Mouse (Mus musculus) intestine, postnatal 0 days (tissue): ENCODE data around the gene Reg1. TPM values are rescaled to one million over a fixed set of nuclear protein-coding genes. Genes with fewer than 3 reads are reported as not detected.
A peak's percentile ranks its signal among the peaks of the same experiment; 100 is the strongest.

ENCODE experiments used
- ATAC-seq: fragments of 200-750 bp; cut with Nextera tagmentation; 2 replicates; pipeline ENCODE4 v1.8.0; 2017; ENCODE audit warnings: mild to moderate bottlenecking, moderate TSS enrichment, moderate library complexity
- H3K27ac ChIP-seq: fragments of 300-500 bp; sonication (generic); 2 replicates; pipeline ENCODE4 v1.5.1; 2014; ENCODE audit warnings: mild to moderate bottlenecking, low read depth, low read length, moderate library complexity
- H3K27me3 ChIP-seq: fragments of 300-500 bp; sonication (generic); replicated peaks from 2 replicates; pipeline ENCODE4 v1.6.1; 2014; ENCODE audit warnings: low read length, mixed read lengths; ENCODE audit not compliant: control insufficient read depth, insufficient read depth
- H3K36me3 ChIP-seq: fragments of 300-500 bp; sonication (generic); 2 replicates; pipeline ENCODE4 v1.6.1; 2014; ENCODE audit warnings: mild to moderate bottlenecking, moderate library complexity; ENCODE audit not compliant: control insufficient read depth, insufficient read depth
- H3K4me1 ChIP-seq: fragments of 300-500 bp; sonication (generic); replicated peaks from 2 replicates; pipeline ENCODE4 v1.6.1; 2014; ENCODE audit warnings: antibody characterized with exemption, low read length, mixed read lengths; ENCODE audit not compliant: control insufficient read depth, insufficient read depth
- H3K4me2 ChIP-seq: fragments of 300-500 bp; sonication (generic); replicated peaks from 2 replicates; pipeline ENCODE4 v1.6.1; 2014; ENCODE audit warnings: low read depth, mild to moderate bottlenecking, moderate library complexity
- H3K4me3 ChIP-seq: fragments of 300-500 bp; sonication (generic); 2 replicates; pipeline ENCODE4 v1.5.1; 2014; ENCODE audit warnings: low read depth, low read length
- H3K9ac ChIP-seq: fragments of 300-500 bp; sonication (generic); 2 replicates; pipeline ENCODE4 v1.6.1; 2014; ENCODE audit warnings: mild to moderate bottlenecking, low read depth, low read length
- H3K9me3 ChIP-seq: fragments of 300-500 bp; sonication (generic); 2 replicates; pipeline ENCODE4 v1.6.1; 2016; ENCODE audit warnings: mixed run types; ENCODE audit not compliant: control insufficient read depth
- CTCF ChIP-seq: sonication (generic); IDR thresholded peaks from 2 replicates; pipeline ENCODE4 v1.5.1; 2016; ENCODE audit warnings: low read depth, mild to moderate bottlenecking, control low read depth, antibody characterized with exemption, moderate library complexity
- WGBS: fragments of 180-500 bp; shearing (Covaris S2); extraction: QIAGEN DNeasy Blood & Tissue Kit; methylation state at CpG from one replicate; pipeline ENCODE4 v1.1.7; 2014; 5-methylcytosine and 5-hydroxymethylcytosine counted together
- polyA plus RNA-seq: library from polyadenylated mRNA; unstranded; fragments of >200 nt; fragmentation: Nextera tagmentation; extraction: Ambion mirVana; gene quantifications from 2 replicates; pipeline ENCODE4 v1.2.1, GENCODE M21; 2015

The Reg1 gene
- polyA plus RNA-seq, 1 experiment from 2014 or later: 229 TPM

DNA sequence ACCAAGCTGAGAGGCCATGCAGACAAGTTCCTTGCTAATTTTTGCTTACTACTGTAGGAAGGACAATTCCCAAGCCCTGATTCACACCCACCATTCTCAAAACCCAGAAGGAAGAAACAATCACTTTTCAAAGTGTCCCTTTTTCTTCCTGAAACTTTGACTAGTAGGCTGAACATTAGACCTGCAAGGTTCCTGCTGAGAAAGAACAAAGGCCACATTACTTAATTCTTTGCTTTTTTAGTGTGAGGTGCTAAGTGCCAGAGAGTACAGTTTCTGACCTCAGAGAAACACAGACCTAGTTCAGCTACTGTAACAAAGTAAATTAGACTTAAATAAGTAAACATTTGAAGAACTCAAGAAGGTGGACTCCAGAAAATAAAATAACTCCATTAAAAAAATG, 25.9 kb downstream of the Reg1 start:
- no peak for TF ChIP-seq CTCF
- no peaks in the 10 kb centered on the region for H3K4me1 ChIP-seq
- no peaks in the 10 kb centered on the region for H3K36me3 ChIP-seq
- no peaks in the 10 kb centered on the region for H3K9me3 ChIP-seq
- no peak for ATAC-seq
- H3K27me3 ChIP-seq: no peaks in the 10 kb centered on the region
- no peak overlapping the region for H3K4me2 ChIP-seq
- H3K27ac ChIP-seq: no peak overlapping the region
- H3K4me3 ChIP-seq: no peak overlapping the region
- no peak overlapping the region for H3K9ac ChIP-seq

- WGBS: 93% methylated on average over 2 of the region's 2 CpGs
- H3K36me3 ChIP-seq: no peaks in the 10 kb centered on the region
- no peaks in the 10 kb centered on the region for H3K9me3 ChIP-seq
- H3K4me3 ChIP-seq: no peak overlapping the region
- H3K27me3 ChIP-seq: no peaks in the 10 kb centered on the region
- H3K27ac ChIP-seq: no peak overlapping the region
- no peak for ATAC-seq
- H3K9ac ChIP-seq: no peak overlapping the region
- no peak overlapping the region for H3K4me2 ChIP-seq
- TF ChIP-seq CTCF: no peak
- no peaks in the 10 kb centered on the region for H3K4me1 ChIP-seq
Measured at GRCm38 (mm10) chr6:78452804-78453203, 30.3 kb downstream of the Reg1 start.

DNA sequence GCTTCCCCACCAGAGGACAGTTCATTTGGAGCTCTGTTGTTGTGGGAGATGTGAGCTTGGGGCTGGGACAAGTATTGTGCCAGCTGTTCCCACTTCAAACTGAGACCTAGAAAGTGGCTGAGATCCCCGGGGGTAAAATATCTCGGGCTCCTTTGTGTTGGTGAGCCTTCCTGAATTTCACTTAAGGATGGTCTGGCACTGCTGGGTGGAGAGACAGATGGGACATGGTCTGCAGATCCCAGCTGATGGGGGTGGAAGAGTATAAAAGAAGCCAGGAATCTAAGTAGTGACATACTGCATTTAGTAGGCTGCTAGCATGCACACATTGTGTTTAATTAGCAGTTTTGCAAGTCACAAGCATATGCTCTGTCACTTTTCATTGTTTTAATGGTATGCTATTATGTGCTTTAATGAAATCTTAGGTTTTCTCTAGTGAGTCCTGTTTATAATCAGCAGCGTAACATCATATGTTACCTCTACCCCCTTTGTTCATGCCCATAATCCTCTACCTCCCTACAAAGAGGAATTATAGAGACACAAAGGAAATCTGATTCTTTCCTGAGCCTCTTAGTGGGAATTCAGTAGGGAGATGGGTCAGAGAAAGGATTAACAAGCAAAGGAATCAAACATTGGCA, 37.8 kb downstream of the Reg1 start:
- 49% methylated on average over 3 of the region's 3 CpGs for whole genome bisulfite sequencing
- Histone ChIP-seq H3K36me3 (no peaks in the 10 kb centered on the region), H3K27me3 (no peaks in the 10 kb centered on the region), H3K9me3 (no peaks in the 10 kb centered on the region), H3K4me2 (no peak overlapping the region), H3K4me3 (no peak overlapping the region), H3K27ac (no peak overlapping the region), H3K9ac (no peak overlapping the region), H3K4me1 (no peaks in the 10 kb centered on the region)
- ATAC-seq: no peak
- TF ChIP-seq CTCF: no peak

- ATAC-seq: peak; percentile 88
- H3K4me1 ChIP-seq: no peaks in the 10 kb centered on the region
- no peak for TF ChIP-seq CTCF
- H3K36me3 ChIP-seq: no peaks in the 10 kb centered on the region
- no peak overlapping the region for H3K9ac ChIP-seq
- H3K4me2 ChIP-seq: no peak overlapping the region
- no peaks in the 10 kb centered on the region for H3K27me3 ChIP-seq
- H3K9me3 ChIP-seq: no peaks in the 10 kb centered on the region
- no peak overlapping the region for H3K4me3 ChIP-seq
- no peak overlapping the region for H3K27ac ChIP-seq
- WGBS: 34% methylated on average over 2 of the region's 2 CpGs
Measured at GRCm38 (mm10) chr6:78462360-78462759, 39.8 kb downstream of the Reg1 start.

GRCm38 (mm10) chr6:78463266-78463665, 40.8 kb downstream of the Reg1 start:
- Histone ChIP-seq H3K36me3 (no peaks in the 10 kb centered on the region), H3K4me3 (no peak overlapping the region), H3K9me3 (no peaks in the 10 kb centered on the region), H3K9ac (no peak overlapping the region), H3K27ac (no peak overlapping the region), H3K4me1 (no peaks in the 10 kb centered on the region), H3K4me2 (no peak overlapping the region), H3K27me3 (no peaks in the 10 kb centered on the region)
- WGBS: 67% methylated on average over 2 of the region's 2 CpGs
- peak; percentile 21; the same call in 1 of the 2 replicates for TF ChIP-seq CTCF
- no peak for ATAC-seq

DNA sequence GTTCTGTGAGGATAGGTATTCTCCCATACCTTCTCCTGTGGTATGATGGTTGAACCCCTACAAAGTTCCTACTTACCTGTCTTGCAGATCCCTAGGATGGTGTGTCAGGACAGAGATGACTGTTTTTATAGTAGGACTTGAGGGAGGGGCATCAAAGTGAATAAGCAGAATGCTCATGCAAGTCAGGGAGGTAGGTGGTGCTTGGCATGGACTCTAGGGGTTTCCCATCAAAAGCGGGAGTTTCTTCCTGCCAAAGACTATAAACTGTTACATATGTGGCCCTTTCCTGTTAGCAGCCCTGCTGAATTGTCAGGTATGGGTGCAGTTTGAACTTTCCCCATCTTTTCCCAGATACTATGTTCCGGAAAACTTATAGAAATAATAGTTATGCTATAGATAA, 46.3 kb downstream of the Reg1 start, which contains the start of gene Reg3g:
Reg3g (minus strand) TSS at position 101 of the 400 bp plus-strand sequence.
- no peak for TF ChIP-seq CTCF
- no peaks in the 10 kb centered on the region for H3K36me3 ChIP-seq
- peak; percentile 38; the same call in 1 of the 2 replicates for ATAC-seq
- 39% methylated on average over 2 of the region's 2 CpGs for WGBS
- no peak within 1 kb of the TSS for H3K9ac ChIP-seq
- H3K4me2 ChIP-seq: no peak within 1 kb of the TSS
- no peak within 1 kb of the TSS for H3K27ac ChIP-seq
- no peaks in the 10 kb centered on the region for H3K9me3 ChIP-seq
- no peaks in the 10 kb centered on the region for H3K27me3 ChIP-seq
- H3K4me3 ChIP-seq: no peak within 1 kb of the TSS
- no peaks in the 10 kb centered on the region for H3K4me1 ChIP-seq
